Mouse (Mus musculus) CH12.LX (cell line): ENCODE data around the gene T2.

Experiments used
- CHD2 ChIP-seq: IDR thresholded peaks from 2 replicates; pipeline ENCODE4 v1.6.1; 2011; ENCODE audit warnings: low read length, improper control_type of control experiment
- CTCF ChIP-seq, 2 experiments: IDR thresholded peaks in 1 of 2; conservative IDR thresholded peaks in 1 of 2; 2 replicates each; pipeline ENCODE4 v1.5.1; 2011 to 2012; ENCODE audit warnings: low read depth in 2 of 2, low read length in 2 of 2, improper control_type of control experiment in 1 of 2, inconsistent platforms in 1 of 2, mild to moderate bottlenecking in 1 of 2, moderate library complexity in 1 of 2
- E2F4 ChIP-seq: IDR thresholded peaks from 2 replicates; pipeline ENCODE4 v1.6.1; 2011; ENCODE audit warnings: low read depth, low read length, improper control_type of control experiment; ENCODE audit not compliant: insufficient replicate concordance
- ELF1 ChIP-seq: IDR thresholded peaks from 2 replicates; pipeline ENCODE4 v1.6.1; 2014; ENCODE audit warnings: low read depth, mild to moderate bottlenecking, inconsistent platforms, low read length, improper control_type of control experiment
- EP300 ChIP-seq: IDR thresholded peaks from 2 replicates; pipeline ENCODE4 v1.6.1; 2011; ENCODE audit warnings: low read length, improper control_type of control experiment
- GABPA ChIP-seq: IDR thresholded peaks from 2 replicates; pipeline ENCODE4 v1.6.1; 2012; ENCODE audit warnings: low read depth, low read length, improper control_type of control experiment, inconsistent platforms; ENCODE audit not compliant: insufficient replicate concordance
- MAX ChIP-seq: IDR thresholded peaks from 2 replicates; pipeline ENCODE4 v1.6.1; 2011; ENCODE audit warnings: low read length, improper control_type of control experiment
- NELFE ChIP-seq: IDR thresholded peaks from 2 replicates; pipeline ENCODE4 v1.6.1; 2011; ENCODE audit warnings: low read depth, low read length, improper control_type of control experiment
- PAX5 ChIP-seq: IDR thresholded peaks from 2 replicates; pipeline ENCODE4 v1.6.1; 2012; ENCODE audit warnings: low read length, inconsistent platforms, mixed read lengths
- POLR2A ChIP-seq: IDR thresholded peaks from 2 replicates; pipeline ENCODE4 v1.6.1; 2011; ENCODE audit warnings: low read depth, mild to moderate bottlenecking, improper control_type of control experiment, low read length
- SIN3A ChIP-seq: IDR thresholded peaks from 2 replicates; pipeline ENCODE4 v1.6.1; 2012; ENCODE audit warnings: low read length, improper control_type of control experiment, inconsistent platforms
- SMC3 ChIP-seq: IDR thresholded peaks from 2 replicates; pipeline ENCODE4 v1.6.1; 2011; ENCODE audit warnings: low read depth, low read length, improper control_type of control experiment
- USF2 ChIP-seq: conservative IDR thresholded peaks from 2 replicates; pipeline ENCODE4 v1.6.1; 2011; ENCODE audit warnings: low read depth, low read length, improper control_type of control experiment
- ZMIZ1 ChIP-seq: IDR thresholded peaks from 2 replicates; pipeline ENCODE4 v1.6.1; 2012; ENCODE audit warnings: low read depth, mild to moderate bottlenecking, inconsistent platforms, low read length, improper control_type of control experiment

GRCm38 (mm10) chr17:8343416-8343815, 12.4 kb upstream of the T2 start:
- TF ChIP-seq EP300 (no peak), POLR2A (no peak), CTCF (conservative IDR thresholded peaks at IDR 0.05 in 1 of 2, IDR thresholded peaks at IDR 0.05 in 1 of 2; ENCODE audit: low read depth in 2 of 2, low read length in 2 of 2) (no peak), NELFE (no peak), ZMIZ1 (no peak), PAX5 (no peak), E2F4 (no peak), SMC3 (no peak), CHD2 (no peak), MAX (no peak), SIN3A (no peak), USF2 (no peak), ELF1 (no peak), GABPA (no peak)
